Mouse (Mus musculus) gonadal fat pad, adult 2 months (tissue): ENCODE measurements at regions not wholly inside any gene's neighbourhood (a gene's known extent, or its start where the extent isn't known, plus 50 kb on each side); places are given as distances from the start of the nearest gene placed in this dataset.
A peak's percentile ranks its signal among the peaks of the same experiment; 100 is the strongest.

Experiments used
- DNase-seq: peaks from one replicate; pipeline ENCODE4 v3.0.0-alpha.2; 2012; ENCODE audit warnings: low read depth

GRCm38 (mm10) chr14:16901534-16902147, 82.7 kb upstream of the Rarb start:
- DNase-seq: no peak

GRCm38 (mm10) chr14:16897747-16898544, 79.0 kb upstream of the Rarb start:
- no peak for DNase-seq

GRCm38 (mm10) chr14:16896974-16897373, 78.0 kb upstream of the Rarb start:
- DNase-seq: no peak

GRCm38 (mm10) chr14:16881249-16881648, 62.3 kb upstream of the Rarb start:
- peak; percentile 80 for DNase-seq

GRCm38 (mm10) chr14:16869221-16869620, 50.3 kb upstream of the Rarb start:
- DNase-seq: no peak
